Mouse (Mus musculus): ENCODE data around the gene Tesk2.
A peak's percentile ranks its signal among the peaks of the same experiment; 100 is the strongest.
"Not testable (repeated sequence)": the region's sequence is repeated elsewhere in the genome, so short reads cannot be mapped to it uniquely, and the experiment has no call there.

Tesk2 gene

DNA sequence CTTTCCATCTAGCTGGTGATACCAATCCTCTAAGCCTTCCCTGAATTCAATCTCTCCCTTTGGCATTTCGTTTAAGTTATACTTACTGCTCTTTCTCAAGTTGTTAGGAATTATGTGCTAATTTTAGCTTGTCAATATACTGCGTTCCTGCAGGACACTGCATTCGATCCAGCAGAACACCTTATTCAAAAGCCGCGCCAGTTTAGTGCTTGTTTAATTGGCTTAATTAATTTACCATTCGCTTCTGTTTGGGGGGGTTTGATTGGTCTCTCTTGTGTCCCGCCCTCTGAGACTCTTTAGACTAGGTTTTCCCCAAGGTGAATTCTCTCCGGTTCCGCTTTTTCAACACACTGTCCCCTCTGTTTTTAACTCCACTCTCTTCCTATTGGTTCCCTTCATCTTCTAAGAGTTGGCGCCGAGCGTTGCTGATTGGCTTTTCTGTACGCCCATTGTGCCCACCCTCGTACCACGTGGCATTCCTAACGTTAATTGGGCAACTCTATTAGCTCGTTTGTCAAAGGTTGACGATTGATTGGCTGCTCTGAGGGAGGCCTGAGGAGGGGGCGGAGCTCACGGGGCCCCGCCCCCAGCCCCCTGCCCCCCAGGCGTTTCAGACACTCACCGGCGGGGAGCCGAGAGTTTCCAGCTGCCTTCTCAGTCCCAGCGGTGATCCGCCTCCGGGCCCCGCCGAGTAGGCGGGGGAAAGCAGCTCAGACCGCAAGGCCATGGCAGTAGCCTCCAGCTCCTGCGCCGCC lies at the start of gene Tesk2:
Gene Tesk2 (plus strand): TSS at position 606 of the 755 bp plus-strand sequence.
- DNase-seq (ENCODE audit: low read depth in 1 of 2, low spot score in 2 of 2): peak; percentile 80 to 82

DNA sequence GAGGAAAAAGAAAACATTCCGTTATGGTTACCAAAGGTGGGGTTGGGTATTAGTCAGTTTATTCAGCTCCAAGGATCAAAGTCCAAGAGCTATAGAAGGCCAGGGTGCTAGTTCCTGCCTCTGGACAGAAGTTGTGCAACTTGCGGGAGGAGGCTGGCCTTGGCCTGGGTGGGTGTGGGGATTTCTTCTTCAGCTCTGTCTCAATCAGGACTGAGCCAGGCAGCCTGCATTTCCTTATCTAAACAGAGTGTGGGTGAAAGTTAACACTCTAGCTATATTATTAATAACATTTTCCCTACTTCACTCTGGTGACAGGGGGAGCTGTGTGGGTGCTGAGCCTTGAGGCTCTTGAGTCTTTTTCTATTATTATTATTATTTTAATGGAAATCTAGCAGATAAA lies 48.0 kb upstream of the Tesk2 start:
- DNase-seq (ENCODE audit: low read depth in 1 of 2, low spot score in 2 of 2): peak; percentile 56 to 61

DNA sequence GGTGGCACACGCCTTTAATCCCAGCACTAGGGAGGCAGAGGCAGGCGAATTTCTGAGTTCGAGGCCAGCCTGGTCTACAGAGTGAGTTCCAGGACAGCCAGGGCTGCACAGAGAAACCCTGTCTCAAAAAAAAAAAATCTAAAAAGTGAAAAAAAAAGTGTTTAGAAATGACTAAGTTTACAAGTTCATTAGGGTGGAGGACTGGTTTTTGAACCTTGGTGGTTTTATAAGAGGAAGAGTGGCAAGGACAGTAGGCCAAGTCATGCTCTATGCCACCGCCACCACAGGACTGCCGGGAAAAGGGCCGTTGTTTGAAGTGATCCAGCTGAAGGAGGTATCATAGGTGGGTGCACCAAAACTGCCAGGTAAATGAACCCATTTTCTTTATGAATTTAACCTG lies 46.0 kb upstream of the Tesk2 start:
- not testable (repeated sequence) for DNase-seq (ENCODE audit: low read depth in 1 of 2, low spot score in 2 of 2)

DNA sequence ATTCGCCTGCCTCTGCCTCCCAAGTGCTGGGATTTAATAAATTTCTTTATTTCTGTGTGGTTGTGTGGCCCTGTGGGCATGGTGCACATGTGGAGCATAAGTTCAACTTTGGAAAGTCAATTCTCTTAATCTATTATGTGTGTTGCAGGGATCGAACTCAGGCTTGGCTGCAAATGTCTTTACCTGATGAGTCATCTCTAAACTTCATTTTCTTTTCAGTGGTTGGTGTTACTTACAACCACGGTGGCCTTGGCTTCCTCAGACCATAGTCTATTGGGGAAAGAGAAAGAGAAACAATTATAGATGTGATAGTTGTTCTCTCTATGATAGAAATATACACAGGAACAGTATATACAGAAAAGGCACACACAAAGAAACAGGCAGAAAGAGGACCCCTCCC lies 44.7 kb upstream of the Tesk2 start:
- no peak for DNase-seq (ENCODE audit: low read depth in 1 of 2, low spot score in 2 of 2)

DNA sequence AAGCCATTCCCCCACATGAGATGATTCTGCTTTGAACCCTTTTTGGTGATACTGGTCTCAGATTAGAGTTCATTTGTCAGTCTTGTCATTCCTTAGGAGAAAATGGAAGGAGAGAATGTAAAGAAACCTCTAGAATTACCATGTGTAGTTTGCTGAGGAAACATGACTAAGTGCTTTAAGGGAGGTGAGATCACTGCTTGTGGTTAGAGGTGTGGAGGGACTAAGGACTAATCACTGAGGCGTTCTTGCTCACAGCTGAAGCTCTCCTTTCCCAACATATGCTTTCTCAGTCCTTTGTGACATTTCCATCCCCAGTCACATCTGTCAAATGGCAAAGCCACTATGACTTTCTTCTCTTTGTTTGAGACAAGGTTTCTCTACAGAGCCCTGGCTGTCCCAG lies 42.9 kb upstream of the Tesk2 start:
- DNase-seq (ENCODE audit: low read depth in 1 of 2, low spot score in 2 of 2): no peak

DNA sequence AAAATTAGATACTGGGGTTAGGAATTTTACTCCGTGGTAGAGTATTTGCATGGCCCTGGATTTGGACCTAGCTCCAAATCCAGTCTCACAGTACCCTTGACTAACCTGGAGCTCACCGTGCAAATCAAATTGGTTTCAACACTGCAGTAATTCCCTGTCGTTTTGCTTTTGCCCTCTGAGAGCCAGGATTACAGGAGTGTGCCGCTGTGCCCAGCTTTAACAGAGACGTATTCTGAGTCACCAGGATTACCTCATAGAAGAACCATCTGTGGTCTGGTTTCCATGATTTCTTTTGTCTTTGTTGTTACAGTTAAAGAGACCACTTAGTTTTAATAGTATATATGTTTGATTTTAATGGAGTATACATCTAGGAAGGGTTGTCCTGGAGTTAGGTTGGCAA lies 41.6 kb upstream of the Tesk2 start:
- DNase-seq (ENCODE audit: low read depth in 1 of 2, low spot score in 2 of 2): no peak

DNA sequence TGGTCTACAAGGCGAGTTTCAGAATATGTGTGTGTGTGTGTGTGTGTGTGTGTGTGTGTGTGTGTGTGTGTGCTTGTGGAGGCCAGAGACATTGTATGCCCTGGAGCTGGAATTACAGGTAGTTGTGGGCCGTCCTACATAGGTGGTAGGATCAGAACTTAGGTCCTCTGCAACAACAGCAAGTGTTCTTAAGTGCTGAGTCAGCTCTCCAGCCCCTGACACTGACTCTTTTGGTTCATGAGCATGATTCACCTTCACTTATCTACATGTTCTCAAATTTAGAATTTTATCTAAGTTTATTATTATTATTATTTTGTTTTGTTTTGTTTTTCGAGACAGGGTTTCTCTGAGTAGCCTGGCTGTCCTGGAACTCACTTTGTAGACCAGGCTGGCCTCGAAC lies 40.2 kb upstream of the Tesk2 start:
- DNase-seq (ENCODE audit: low read depth in 1 of 2, low spot score in 2 of 2): not testable (repeated sequence)

DNA sequence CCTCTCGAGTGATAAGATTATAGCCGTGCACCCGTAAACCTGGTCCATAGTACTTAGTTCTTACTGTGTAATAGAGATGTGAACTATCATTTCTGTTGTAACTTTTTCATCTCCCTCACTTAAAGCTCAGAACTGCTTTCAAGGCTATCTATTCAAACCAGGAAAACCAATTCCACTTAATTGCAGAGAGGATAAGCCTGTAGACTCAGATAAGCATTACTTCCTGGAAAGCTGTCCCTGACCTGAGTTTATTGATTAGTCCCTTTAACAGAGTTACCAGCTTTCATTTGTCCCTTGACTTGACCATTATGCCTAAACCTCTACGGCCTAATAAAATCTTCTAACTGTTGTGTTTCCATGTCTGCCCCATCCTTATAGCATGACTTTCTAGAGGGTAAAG lies 36.8 kb upstream of the Tesk2 start:
- no peak for DNase-seq (ENCODE audit: low read depth in 1 of 2, low spot score in 2 of 2)

DNA sequence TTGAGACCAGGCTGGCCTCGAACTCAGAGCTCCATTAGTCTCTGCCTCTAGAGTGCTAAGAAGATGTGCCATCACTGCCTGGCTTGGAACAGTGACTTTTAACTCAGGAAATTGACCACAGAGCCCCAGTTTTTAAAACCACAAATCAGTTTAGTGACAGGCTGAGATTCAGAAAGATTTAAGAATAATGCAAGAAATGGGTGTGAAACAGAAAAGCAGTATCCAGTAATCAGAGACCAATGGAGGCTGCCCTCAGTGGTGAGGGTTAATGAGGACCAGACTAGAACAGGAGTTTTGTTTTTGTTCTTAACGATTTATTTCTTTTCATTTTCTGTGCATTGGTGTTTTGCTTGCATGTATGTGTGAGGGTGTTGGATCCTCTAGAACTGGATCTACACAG lies 36.1 kb upstream of the Tesk2 start:
- no peak for DNase-seq (ENCODE audit: low read depth in 1 of 2, low spot score in 2 of 2)

DNA sequence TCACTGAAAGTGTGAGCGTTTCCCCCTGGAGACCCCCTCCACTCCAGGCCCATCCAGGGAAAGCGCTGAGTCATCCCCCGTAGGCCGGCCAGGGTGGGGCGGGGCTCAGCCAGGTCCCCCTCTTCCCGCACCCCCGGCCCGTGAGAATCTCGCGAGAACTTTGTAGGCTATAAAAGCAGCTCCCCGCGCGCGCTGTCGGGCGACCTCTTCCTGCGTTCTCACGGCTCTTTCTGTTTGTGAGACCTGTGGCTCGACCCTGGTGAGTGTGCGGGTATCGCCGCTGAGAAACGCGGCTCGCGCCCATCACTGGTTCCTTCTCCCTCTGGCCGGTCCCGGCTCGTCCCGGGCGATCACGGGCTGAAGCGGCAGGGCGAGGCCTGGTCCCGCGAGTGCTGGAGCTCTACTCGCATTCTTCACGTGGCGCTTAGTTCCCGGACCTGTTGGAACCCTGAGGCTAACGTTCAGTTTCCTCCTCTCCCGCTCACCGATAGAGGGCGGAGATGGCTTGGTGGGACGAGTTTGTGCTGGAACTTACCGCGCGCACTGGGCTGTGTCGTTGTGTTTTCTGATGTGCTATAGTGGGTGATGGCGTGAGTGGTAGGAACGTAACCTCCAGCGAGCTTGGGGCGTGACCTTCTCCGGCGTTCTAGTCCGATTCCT lies 35.2 kb upstream of the Tesk2 start, which contains the start of gene Prdx1:
Gene Prdx1 (plus strand): TSS at position 143 of the 660 bp plus-strand sequence.
- peak; percentile 84 to 96 for DNase-seq (ENCODE audit: low read depth in 1 of 2, low spot score in 2 of 2)

DNA sequence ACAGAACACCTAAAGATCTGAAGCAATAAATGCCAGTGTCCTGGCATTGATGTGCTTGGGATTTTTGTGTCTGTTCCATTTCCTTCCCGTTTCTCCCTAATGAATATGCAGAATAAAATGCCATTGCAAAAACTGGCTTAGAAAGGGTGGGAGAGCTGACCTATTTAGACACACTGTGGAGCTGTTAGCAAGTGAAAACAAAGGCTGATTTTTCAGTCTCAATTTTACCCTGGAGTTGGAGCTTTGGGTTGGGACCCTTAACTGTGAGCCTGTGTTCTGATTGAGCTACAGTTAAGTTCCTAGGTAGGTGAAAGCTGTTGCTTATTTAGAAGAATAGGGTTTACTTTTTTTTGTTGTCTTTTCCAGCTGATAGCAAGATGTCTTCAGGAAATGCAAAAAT lies 33.7 kb upstream of the Tesk2 start:
- DNase-seq (ENCODE audit: low read depth in 1 of 2, low spot score in 2 of 2): no peak

DNA sequence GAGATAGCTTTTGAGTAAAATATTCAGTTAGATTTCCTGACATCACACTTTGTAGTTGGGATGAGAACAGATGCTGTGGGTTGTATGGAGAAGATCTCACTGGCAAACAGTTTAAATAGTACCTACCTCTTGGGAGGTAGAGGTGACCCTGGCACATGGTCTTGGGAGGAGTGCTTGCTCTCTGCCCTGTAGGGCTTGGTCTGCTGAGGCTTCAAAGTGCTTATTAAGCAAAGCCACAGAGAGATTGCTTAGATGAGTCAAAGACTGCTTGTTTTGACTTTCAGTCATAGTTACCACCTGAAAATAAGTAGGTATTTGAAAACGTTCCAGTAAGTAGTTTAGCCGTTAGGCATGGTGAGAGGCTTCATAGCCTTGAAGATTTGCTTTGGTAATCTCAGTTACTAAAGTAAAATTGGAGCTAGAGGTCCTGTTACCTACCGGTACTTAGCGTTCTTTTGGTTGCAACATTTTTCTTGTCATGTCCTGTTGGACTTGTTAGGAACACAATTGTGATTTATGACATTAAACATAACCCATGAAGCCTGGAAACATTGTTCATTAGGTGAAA lies 31.4 kb upstream of the Tesk2 start:
- DNase-seq (ENCODE audit: low read depth in 1 of 2, low spot score in 2 of 2): no peak

DNA sequence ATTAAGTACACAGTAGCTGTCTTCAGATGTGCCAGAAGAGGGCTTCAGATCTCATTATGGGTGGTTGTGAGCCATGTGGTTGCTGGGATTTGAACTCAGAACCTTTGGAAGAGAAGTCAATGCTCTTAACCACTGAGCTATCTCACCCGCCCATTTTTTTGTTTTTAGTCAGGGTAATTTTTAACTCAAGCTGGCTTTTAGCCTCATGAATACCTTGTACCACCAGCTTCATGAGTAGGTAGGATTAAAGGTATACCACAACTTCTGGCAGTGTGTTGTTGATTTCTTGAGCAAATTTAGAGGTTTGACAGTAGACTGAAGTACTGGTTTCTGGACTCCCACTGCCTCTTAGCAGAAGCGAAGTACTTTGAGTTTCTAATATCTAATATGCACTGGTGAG lies 28.6 kb upstream of the Tesk2 start:
- no peak for DNase-seq (ENCODE audit: low read depth in 1 of 2, low spot score in 2 of 2)

DNA sequence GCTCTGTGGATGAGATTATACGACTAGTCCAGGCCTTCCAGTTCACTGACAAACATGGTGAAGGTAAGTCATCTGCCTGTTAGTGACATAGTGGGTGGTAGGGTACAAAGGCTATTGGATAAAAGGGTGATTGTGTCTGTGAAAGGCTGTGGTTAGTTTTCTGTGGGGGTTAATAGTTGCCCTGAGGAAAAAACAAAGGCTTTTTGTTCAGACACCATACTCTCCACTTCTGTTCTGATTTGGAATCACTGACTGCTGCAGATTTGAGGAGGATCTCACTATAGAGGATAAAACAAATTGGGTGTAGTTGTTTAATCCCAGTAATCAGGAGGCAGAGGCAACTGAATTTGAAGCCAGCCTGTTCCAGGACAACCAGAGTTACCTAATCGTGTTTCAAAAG lies 27.0 kb upstream of the Tesk2 start:
- no peak for DNase-seq (ENCODE audit: low read depth in 1 of 2, low spot score in 2 of 2)

DNA sequence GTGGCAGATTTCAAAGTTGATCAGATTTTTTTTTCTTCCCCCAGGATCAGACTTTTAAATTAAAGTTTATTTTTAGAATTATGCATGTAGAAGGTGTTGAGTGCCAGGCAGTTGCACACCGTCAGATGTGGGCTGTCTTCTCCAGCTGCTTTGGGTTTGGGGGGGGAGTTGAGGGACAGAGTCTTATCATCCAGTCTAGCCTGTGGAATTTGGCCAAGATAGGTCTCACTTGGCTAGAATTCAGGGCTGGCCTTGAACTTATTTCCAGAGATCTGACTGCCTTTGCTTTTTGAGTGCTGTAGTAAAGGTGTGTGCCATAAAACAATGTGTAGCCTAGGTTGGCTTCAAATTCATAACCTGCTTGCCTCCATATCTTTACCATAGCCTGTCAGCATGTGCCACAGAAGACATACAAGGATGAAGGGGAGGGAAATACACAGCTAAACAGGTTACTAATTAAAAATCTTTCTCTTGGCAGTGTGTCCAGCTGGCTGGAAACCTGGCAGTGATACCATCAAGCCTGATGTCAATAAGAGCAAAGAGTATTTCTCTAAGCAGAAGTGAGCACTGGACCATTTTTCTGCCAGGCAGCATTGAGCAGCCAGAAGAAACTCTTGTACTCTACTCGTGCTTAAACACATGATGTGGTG lies 21.9 kb upstream of the Tesk2 start:
- no peak for DNase-seq (ENCODE audit: low read depth in 1 of 2, low spot score in 2 of 2)

DNA sequence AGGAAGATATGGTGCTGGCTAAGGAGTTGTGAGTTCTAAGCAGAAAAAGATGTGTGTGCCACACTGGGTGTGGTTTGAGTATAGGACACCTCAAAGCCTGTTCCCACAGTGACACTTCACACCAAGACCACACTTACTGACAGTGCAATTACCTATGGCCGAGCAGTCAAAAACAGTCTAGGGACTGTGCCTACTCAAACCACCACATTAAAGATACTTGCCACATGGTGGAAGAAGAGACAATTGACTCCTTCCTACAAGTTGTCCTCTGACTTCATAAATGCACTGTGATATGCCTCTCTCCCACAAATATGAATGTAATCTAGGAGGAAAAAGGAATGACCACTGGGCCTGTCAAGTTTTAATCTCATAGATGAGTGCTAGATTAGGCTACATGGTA lies 19.8 kb upstream of the Tesk2 start:
- no peak for DNase-seq (ENCODE audit: low read depth in 1 of 2, low spot score in 2 of 2)

DNA sequence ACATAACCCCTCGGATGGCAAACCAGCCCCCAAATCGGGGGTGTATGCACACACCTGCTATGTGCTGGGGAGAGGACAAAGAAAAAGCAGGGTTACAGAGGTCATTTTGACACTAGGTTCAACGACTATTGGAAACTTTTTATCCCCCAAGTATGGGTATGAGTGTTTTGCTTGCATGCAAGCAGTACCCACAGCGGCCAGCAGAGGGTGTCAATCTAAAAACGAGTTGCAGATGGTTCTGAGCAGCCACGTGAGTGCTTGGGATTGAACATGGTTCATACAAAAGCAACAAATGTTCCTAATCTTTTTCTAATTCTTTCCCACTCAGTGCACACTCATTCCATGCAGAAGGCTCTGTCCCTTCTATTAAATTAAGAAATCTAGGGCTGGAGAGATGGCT lies 16.9 kb upstream of the Tesk2 start:
- peak; percentile 40 to 68 for DNase-seq (ENCODE audit: low read depth in 1 of 2, low spot score in 2 of 2)

DNA sequence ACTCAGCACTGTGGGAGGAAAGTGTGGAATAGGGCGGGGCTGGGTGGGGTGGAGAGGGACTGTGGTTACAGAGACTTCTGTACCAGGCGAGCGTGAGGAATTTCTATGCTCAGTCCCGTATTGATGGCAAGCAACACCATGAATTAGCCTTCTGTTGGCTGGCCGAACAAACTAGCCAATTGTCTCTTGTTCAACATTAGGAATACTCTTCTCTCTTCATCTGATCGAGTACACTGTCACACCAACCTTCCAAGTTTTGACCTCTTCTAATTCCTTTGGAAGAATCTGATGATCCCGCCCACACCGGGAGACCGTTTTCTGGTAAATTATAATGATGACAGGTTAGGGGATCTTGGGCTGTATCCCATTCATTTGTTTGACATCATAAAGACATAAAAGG lies 13.1 kb upstream of the Tesk2 start:
- no peak for DNase-seq (ENCODE audit: low read depth in 1 of 2, low spot score in 2 of 2)

DNA sequence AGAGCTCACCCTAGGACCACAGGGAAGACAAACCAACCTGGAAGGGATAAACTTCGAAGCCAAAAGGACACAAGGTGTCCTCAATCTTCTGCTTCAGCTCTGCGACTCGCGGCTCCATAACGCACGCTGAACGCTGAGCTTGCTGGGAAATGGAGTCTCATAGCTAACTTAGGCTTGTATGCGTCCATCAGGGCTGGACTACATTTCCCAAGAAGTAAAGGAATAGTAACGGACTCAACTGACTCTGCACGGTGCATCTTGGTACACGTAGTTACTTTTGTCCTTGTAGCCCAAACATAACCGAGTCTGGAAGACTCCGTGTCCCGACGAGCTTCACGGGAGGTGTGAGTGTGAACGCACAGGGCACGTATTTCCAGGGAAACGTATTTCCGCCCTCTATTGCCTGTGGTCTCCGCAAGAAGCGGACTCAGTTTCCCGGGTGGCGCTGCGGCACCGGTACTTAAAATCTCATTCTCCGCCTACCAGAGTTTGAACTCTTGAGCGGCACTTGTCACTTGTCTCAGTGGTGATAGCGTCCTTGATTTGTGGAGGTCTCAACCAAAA lies 12.5 kb upstream of the Tesk2 start, which contains the start of the genes Mmachc and Ccdc163:
Gene Mmachc (minus strand): TSS at position 206 of the 564 bp plus-strand sequence.
Gene Ccdc163 (plus strand): TSS at position 309 of the 564 bp plus-strand sequence.
- peak; percentile 59 to 74 for DNase-seq (ENCODE audit: low read depth in 1 of 2, low spot score in 2 of 2)

DNA sequence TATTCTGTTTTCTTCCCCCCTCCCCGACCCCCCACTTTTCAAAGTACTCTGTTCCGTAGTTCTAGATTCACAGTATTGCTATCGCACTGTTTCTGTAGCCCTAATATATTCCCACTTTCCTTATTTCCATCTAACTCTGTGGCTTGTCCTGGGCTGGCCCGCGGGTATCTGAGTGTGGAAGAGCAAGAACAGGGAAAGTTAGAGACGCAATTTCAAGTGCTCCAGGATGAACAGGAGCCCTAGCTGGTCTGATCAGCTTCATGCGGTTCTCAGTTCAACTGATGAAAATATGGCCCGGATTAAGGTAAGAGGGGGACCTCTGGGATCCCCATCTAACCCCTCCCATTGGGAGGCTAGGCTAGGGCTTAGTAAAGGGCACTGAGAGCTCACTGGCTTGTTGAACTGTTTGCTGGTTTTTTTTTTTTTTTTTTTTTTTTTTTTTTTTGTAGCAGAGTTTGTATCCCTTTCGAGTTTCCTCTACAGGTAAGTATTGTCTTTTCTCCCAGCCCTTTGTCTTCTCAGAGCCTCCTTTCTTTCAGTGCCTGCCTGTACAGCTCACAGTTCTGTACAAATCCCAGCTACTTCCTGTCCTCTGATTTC lies 11.9 kb upstream of the Tesk2 start:
- DNase-seq (ENCODE audit: low read depth in 1 of 2, low spot score in 2 of 2): no peak

DNA sequence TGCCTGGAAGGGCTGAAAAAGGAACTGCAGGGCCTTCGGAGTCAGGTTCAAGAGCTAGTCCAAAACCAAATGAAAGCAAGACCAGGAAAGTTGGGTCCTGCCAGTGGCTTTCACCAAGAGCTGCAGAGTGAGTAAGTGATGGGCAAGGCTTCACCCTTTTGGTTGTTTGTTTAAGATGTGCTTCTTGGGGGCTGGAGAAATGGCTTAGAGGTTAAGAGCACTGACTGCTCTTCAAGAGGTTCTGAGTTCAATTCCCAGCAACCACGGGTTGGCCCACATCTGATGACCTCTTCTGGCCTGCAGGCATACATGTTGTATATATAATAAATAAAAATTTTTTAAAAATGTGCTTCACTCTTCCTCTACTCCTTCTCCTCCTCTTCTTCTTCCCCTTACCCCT lies 10.6 kb upstream of the Tesk2 start:
- no peak for DNase-seq (ENCODE audit: low read depth in 1 of 2, low spot score in 2 of 2)

Measured in monocyte, adult 2 months (primary cell).